Mouse (Mus musculus): ENCODE measurements around the gene Pex1. TPM values are rescaled to one million over a fixed set of nuclear protein-coding genes. Genes with fewer than 3 reads are reported as not detected.

Pex1 gene
- polyA plus RNA-seq (2012) = 0.03 and 0.21 TPM in 2 replicates

- H3K36me3 ChIP-seq (ENCODE audit: control insufficient read depth) = peaks cover 29% of the 10 kb centered on the region
- H3K27me3 ChIP-seq (ENCODE audit: control insufficient read depth) = no peaks in the 10 kb centered on the region
- H3K4me1 ChIP-seq (ENCODE audit: control insufficient read depth) = peaks cover 29% of the 10 kb centered on the region
- no peaks in the 10 kb centered on the region for H3K9me3 ChIP-seq (ENCODE audit: control insufficient read depth, low read length)
- H3K4me3 ChIP-seq (replicated peaks) = peak within 1 kb of the TSS; percentile 79
- TF ChIP-seq TAL1 (IDR thresholded peaks at IDR 0.05; ENCODE audit: low read length) = no peak
- TF ChIP-seq GATA1 (IDR thresholded peaks at IDR 0.05; ENCODE audit: low read length) = no peak
Observed at GRCm38 (mm10) chr5:3595693-3596398, at the start of gene Pex1. Gene Pex1 (plus strand): TSS chr5:3596066.

GRCm38 (mm10) chr5:3546226-3546625 is 49.6 kb upstream of the Pex1 start:
- TF ChIP-seq GATA1 (IDR thresholded peaks at IDR 0.05; ENCODE audit: low read length) (no peak), TAL1 (IDR thresholded peaks at IDR 0.05; ENCODE audit: low read length) (no peak)
- Histone ChIP-seq H3K9me3 (ENCODE audit: control insufficient read depth, low read length) (no peaks in the 10 kb centered on the region), H3K27me3 (ENCODE audit: control insufficient read depth) (no peaks in the 10 kb centered on the region), H3K4me3 (replicated peaks) (no peak overlapping the region), H3K4me1 (ENCODE audit: control insufficient read depth) (peaks cover 42% of the 10 kb centered on the region), H3K36me3 (ENCODE audit: control insufficient read depth) (peaks cover 23% of the 10 kb centered on the region)

GRCm38 (mm10) chr5:3551481-3551880 is 44.4 kb upstream of the Pex1 start:
- H3K27me3 ChIP-seq (ENCODE audit: control insufficient read depth) = no peaks in the 10 kb centered on the region
- TF ChIP-seq GATA1 (IDR thresholded peaks at IDR 0.05; ENCODE audit: low read length) = no peak
- TF ChIP-seq TAL1 (IDR thresholded peaks at IDR 0.05; ENCODE audit: low read length) = no peak
- H3K4me3 ChIP-seq (replicated peaks) = no peak overlapping the region
- peaks cover 37% of the 10 kb centered on the region for H3K36me3 ChIP-seq (ENCODE audit: control insufficient read depth)
- H3K4me1 ChIP-seq (ENCODE audit: control insufficient read depth) = peaks cover 6% of the 10 kb centered on the region; the same call in 1 of the 2 replicates
- H3K9me3 ChIP-seq (ENCODE audit: control insufficient read depth, low read length) = no peaks in the 10 kb centered on the region

GRCm38 (mm10) chr5:3554198-3554597 is 41.7 kb upstream of the Pex1 start:
- TF ChIP-seq TAL1 (IDR thresholded peaks at IDR 0.05; ENCODE audit: low read length) = no peak
- no peak for TF ChIP-seq GATA1 (IDR thresholded peaks at IDR 0.05; ENCODE audit: low read length)

GRCm38 (mm10) chr5:3571266-3571665 is 24.6 kb upstream of the Pex1 start, which contains the start of gene 1700109H08Rik:
Gene 1700109H08Rik (plus strand): TSS chr5:3571566.
- Histone ChIP-seq H3K36me3 (ENCODE audit: control insufficient read depth) (peaks cover 96% of the 10 kb centered on the region), H3K9me3 (ENCODE audit: control insufficient read depth, low read length) (peaks cover 3% of the 10 kb centered on the region; the same call in 1 of the 2 replicates), H3K27me3 (ENCODE audit: control insufficient read depth) (no peaks in the 10 kb centered on the region), H3K4me1 (ENCODE audit: control insufficient read depth) (no peaks in the 10 kb centered on the region), H3K4me3 (replicated peaks) (no peak within 1 kb of the TSS)
- TF ChIP-seq TAL1 (IDR thresholded peaks at IDR 0.05; ENCODE audit: low read length) (no peak), GATA1 (IDR thresholded peaks at IDR 0.05; ENCODE audit: low read length) (no peak)

More at GRCm38 (mm10) chr5:3554198-3554597, 41.7 kb upstream of the Pex1 start:
- Histone ChIP-seq H3K36me3 (ENCODE audit: control insufficient read depth) (peaks cover 50% of the 10 kb centered on the region), H3K4me3 (replicated peaks) (no peak overlapping the region), H3K9me3 (ENCODE audit: control insufficient read depth, low read length) (no peaks in the 10 kb centered on the region), H3K27me3 (ENCODE audit: control insufficient read depth) (no peaks in the 10 kb centered on the region), H3K4me1 (ENCODE audit: control insufficient read depth) (peaks cover 3% of the 10 kb centered on the region; the same call in 1 of the 2 replicates)

- peaks cover 3% of the 10 kb centered on the region; the same call in 1 of the 2 replicates for H3K9me3 ChIP-seq (ENCODE audit: control insufficient read depth, low read length)
- no peaks in the 10 kb centered on the region for H3K27me3 ChIP-seq (ENCODE audit: control insufficient read depth)
- H3K36me3 ChIP-seq (ENCODE audit: control insufficient read depth) = peaks cover 98% of the 10 kb centered on the region
- H3K4me1 ChIP-seq (ENCODE audit: control insufficient read depth) = no peaks in the 10 kb centered on the region
- H3K4me3 ChIP-seq (replicated peaks) = no peak overlapping the region
- TF ChIP-seq GATA1 (IDR thresholded peaks at IDR 0.05; ENCODE audit: low read length) (no peak), TAL1 (IDR thresholded peaks at IDR 0.05; ENCODE audit: low read length) (no peak)
Observed at GRCm38 (mm10) chr5:3574825-3575224, 21.0 kb upstream of the Pex1 start.

- Histone ChIP-seq H3K4me3 (replicated peaks) (no peak overlapping the region), H3K36me3 (ENCODE audit: control insufficient read depth) (peaks cover 98% of the 10 kb centered on the region), H3K4me1 (ENCODE audit: control insufficient read depth) (no peaks in the 10 kb centered on the region), H3K9me3 (ENCODE audit: control insufficient read depth, low read length) (peaks cover 3% of the 10 kb centered on the region; the same call in 1 of the 2 replicates), H3K27me3 (ENCODE audit: control insufficient read depth) (no peaks in the 10 kb centered on the region)
- TF ChIP-seq GATA1 (IDR thresholded peaks at IDR 0.05; ENCODE audit: low read length) (no peak), TAL1 (IDR thresholded peaks at IDR 0.05; ENCODE audit: low read length) (no peak)
Observed at GRCm38 (mm10) chr5:3577939-3578338, 17.9 kb upstream of the Pex1 start.

- peaks cover 98% of the 10 kb centered on the region for H3K36me3 ChIP-seq (ENCODE audit: control insufficient read depth)
Observed at GRCm38 (mm10) chr5:3579066-3579465, 16.8 kb upstream of the Pex1 start.

GRCm38 (mm10) chr5:3596399-3596766 is 517 bp downstream of the Pex1 start, which contains the start of gene Rbm48:
Gene Rbm48 (minus strand): TSS chr5:3596585.
- Histone ChIP-seq H3K36me3 (ENCODE audit: control insufficient read depth) (peaks cover 23% of the 10 kb centered on the region), H3K27me3 (ENCODE audit: control insufficient read depth) (no peaks in the 10 kb centered on the region), H3K9me3 (ENCODE audit: control insufficient read depth, low read length) (no peaks in the 10 kb centered on the region), H3K4me3 (replicated peaks) (peak within 1 kb of the TSS; percentile 79), H3K4me1 (ENCODE audit: control insufficient read depth) (peaks cover 29% of the 10 kb centered on the region)
- no peak for TF ChIP-seq TAL1 (IDR thresholded peaks at IDR 0.05; ENCODE audit: low read length)
- no peak for TF ChIP-seq GATA1 (IDR thresholded peaks at IDR 0.05; ENCODE audit: low read length)

More at GRCm38 (mm10) chr5:3579066-3579465, 16.8 kb upstream of the Pex1 start:
- peaks cover 3% of the 10 kb centered on the region; the same call in 1 of the 2 replicates for H3K9me3 ChIP-seq (ENCODE audit: control insufficient read depth, low read length)
- H3K4me1 ChIP-seq (ENCODE audit: control insufficient read depth) = no peaks in the 10 kb centered on the region
- H3K27me3 ChIP-seq (ENCODE audit: control insufficient read depth) = no peaks in the 10 kb centered on the region
- TF ChIP-seq GATA1 (IDR thresholded peaks at IDR 0.05; ENCODE audit: low read length) (no peak), TAL1 (IDR thresholded peaks at IDR 0.05; ENCODE audit: low read length) (no peak)
- no peak overlapping the region for H3K4me3 ChIP-seq (replicated peaks)
